Mouse (Mus musculus) erythroblast, embryonic 14.5 days (primary cell): ENCODE results near the gene Nyx.

Source experiments
- GATA1 ChIP-seq: IDR thresholded peaks from 2 replicates; pipeline ENCODE4 v1.6.1; 2012; ENCODE audit warnings: low read length, inconsistent platforms, mixed read lengths
- TAL1 ChIP-seq: IDR thresholded peaks from 3 replicates; pipeline ENCODE4 v1.6.1; 2012; ENCODE audit warnings: low read length, inconsistent platforms, mixed read lengths

- TF ChIP-seq GATA1 (no peak), TAL1 (no peak)
Measured at GRCm38 (mm10) chrX:13519408-13519783, 53.5 kb downstream of the Nyx start.
